Mouse (Mus musculus) hindbrain, embryonic 16.5 days (tissue): ENCODE measurements around the gene Paox. TPM values are rescaled to one million over a fixed set of nuclear protein-coding genes. Genes with fewer than 3 reads are reported as not detected.

ENCODE experiments used
- ATAC-seq: fragments of 200-750 bp; cut with Nextera tagmentation; 2 replicates; pipeline ENCODE4 v1.8.0; 2017; ENCODE audit warnings: moderate TSS enrichment, moderate library complexity
- H3K27ac ChIP-seq: fragments of 300-500 bp; sonication (generic); 2 replicates; pipeline ENCODE4 v1.5.1; 2014; ENCODE audit warnings: low read depth, mild to moderate bottlenecking, control low read depth, low read length, moderate library complexity
- H3K27me3 ChIP-seq: fragments of 300-500 bp; sonication (generic); replicated peaks from 2 replicates; pipeline ENCODE4 v1.6.1; 2014; ENCODE audit warnings: low read length; ENCODE audit not compliant: control insufficient read depth, insufficient read depth
- H3K36me3 ChIP-seq: fragments of 300-500 bp; sonication (generic); 2 replicates; pipeline ENCODE4 v1.6.1; 2014; ENCODE audit warnings: mild to moderate bottlenecking, low read length, moderate library complexity, mixed read lengths; ENCODE audit not compliant: control insufficient read depth, insufficient read depth
- H3K4me1 ChIP-seq: fragments of 300-500 bp; sonication (generic); 2 replicates; pipeline ENCODE4 v1.6.1; 2014; ENCODE audit warnings: low read depth, low read length; ENCODE audit not compliant: control insufficient read depth, insufficient read depth
- H3K4me2 ChIP-seq: fragments of 300-500 bp; sonication (generic); 2 replicates; pipeline ENCODE4 v1.6.1; 2014; ENCODE audit warnings: mild to moderate bottlenecking, low read length, control low read depth, moderate library complexity
- H3K4me3 ChIP-seq: fragments of 300-500 bp; sonication (generic); 2 replicates; pipeline ENCODE4 v1.5.1; 2014; ENCODE audit warnings: mild to moderate bottlenecking, low read length, control low read depth, moderate library complexity
- H3K9ac ChIP-seq: fragments of 300-500 bp; sonication (generic); 2 replicates; pipeline ENCODE4 v1.6.1; 2014; ENCODE audit warnings: low read depth, mild to moderate bottlenecking, control low read depth, low read length, moderate library complexity
- H3K9me3 ChIP-seq: fragments of 300-500 bp; sonication (generic); 2 replicates; pipeline ENCODE4 v1.6.1; 2014; ENCODE audit warnings: mild to moderate bottlenecking, low read length, moderate library complexity; ENCODE audit not compliant: control insufficient read depth
- WGBS: fragments of 180-500 bp; shearing (Covaris S2); extraction: QIAGEN DNeasy Blood & Tissue Kit; methylation state at CpG from one replicate; pipeline ENCODE4 v1.1.7; 2014; 5-methylcytosine and 5-hydroxymethylcytosine counted together
- polyA plus RNA-seq: library from polyadenylated mRNA; unstranded; fragments of >200 nt; fragmentation: Nextera tagmentation; extraction: Ambion mirVana; gene quantifications from 2 replicates; pipeline ENCODE4 v1.2.1, GENCODE M21; 2015

Gene Paox
- polyA plus RNA-seq, 1 experiment from 2014 or later, result 8.9 TPM

DNA sequence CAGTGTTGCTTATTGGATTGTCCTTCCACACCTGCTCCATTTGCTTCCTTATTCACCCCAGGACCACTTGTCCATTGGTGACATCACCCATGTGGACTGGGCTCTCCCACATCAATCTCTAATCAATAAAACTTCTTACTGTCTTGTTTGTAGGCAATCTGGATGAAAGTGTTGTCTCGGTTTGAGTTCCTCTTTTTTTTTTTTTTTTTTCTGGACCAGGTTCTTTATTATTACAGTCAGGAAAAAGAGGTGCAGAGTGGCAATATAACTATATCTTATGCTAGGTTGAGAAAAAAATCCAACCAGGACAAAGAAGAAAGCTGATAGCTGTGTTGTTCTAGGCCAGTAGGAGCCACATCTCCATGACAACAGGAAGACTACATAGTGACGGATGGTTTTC lies 65.1 kb downstream of the Paox start:
- no peak for ATAC-seq
- Histone ChIP-seq H3K27me3 (no peaks in the 10 kb centered on the region), H3K9ac (no peak overlapping the region), H3K4me3 (no peak overlapping the region), H3K27ac (no peak overlapping the region), H3K4me1 (no peaks in the 10 kb centered on the region), H3K36me3 (no peaks in the 10 kb centered on the region), H3K9me3 (no peaks in the 10 kb centered on the region), H3K4me2 (no peak overlapping the region)
- WGBS, result 88% methylated on average over 2 of the region's 2 CpGs

DNA sequence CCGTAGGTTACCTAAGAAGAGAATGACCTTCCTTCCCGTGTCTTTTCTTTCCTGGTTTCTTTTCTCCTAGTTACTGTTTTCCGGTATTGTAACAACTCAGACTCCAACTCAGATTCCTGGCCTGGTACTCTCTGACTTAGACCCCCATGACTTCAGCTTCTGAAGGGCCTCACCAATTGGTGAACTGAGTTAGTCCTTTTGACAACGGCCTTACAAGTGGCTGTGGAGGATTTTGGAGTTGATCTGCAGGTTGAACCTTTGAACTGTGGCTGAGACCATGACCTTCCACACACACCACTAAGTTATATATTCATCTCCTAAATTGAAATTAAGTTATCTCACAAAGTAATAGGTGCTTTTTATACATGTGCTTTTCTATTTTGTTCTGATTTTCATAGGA lies 68.6 kb downstream of the Paox start:
- no peak overlapping the region for H3K4me3 ChIP-seq
- no peaks in the 10 kb centered on the region for H3K4me1 ChIP-seq
- H3K9me3 ChIP-seq, result no peaks in the 10 kb centered on the region
- H3K27me3 ChIP-seq, result no peaks in the 10 kb centered on the region
- no peak for ATAC-seq
- no peak overlapping the region for H3K4me2 ChIP-seq
- no peaks in the 10 kb centered on the region for H3K36me3 ChIP-seq
- no peak overlapping the region for H3K27ac ChIP-seq
- H3K9ac ChIP-seq, result no peak overlapping the region
- WGBS, result 93% methylated on average over 4 of the region's 4 CpGs

Other genes with a start within 250 kb of the Paox start
- 16.5 and 19.0 TPM in 2 replicates for gene Kndc1, start 221.1 kb upstream of the Paox start, polyA plus RNA-seq
- gene Utf1, start 172.0 kb upstream of the Paox start, polyA plus RNA-seq, result not detected in 2 replicates
- gene 6430531B16Rik, start 137.0 kb upstream of the Paox start, polyA plus RNA-seq, result 1.1 and 1.2 TPM in 2 replicates
- 2.8 and 3.1 TPM in 2 replicates for gene Adam8, start 123.2 kb upstream of the Paox start, polyA plus RNA-seq
- gene Zfp511, start 79.4 kb upstream of the Paox start, polyA plus RNA-seq, result 51.6 and 55.1 TPM in 2 replicates
- gene Tubgcp2, start 79.1 kb upstream of the Paox start, polyA plus RNA-seq, result 57.2 and 59.6 TPM in 2 replicates
- 4.1 and 6.9 TPM in 2 replicates for gene Msx3, start 66.7 kb upstream of the Paox start, polyA plus RNA-seq
- 351 and 430 TPM in 2 replicates for gene Caly, start 33.3 kb upstream of the Paox start, polyA plus RNA-seq
- gene Prap1, start 22.4 kb upstream of the Paox start, polyA plus RNA-seq, result not detected in 2 replicates
- gene Fuom, start 13.4 kb upstream of the Paox start, polyA plus RNA-seq, result 39.9 and 43.1 TPM in 2 replicates
- 124 and 128 TPM in 2 replicates for gene Echs1, start 677 bp downstream of the Paox start, polyA plus RNA-seq
- gene Mtg1, start 21.8 kb downstream of the Paox start, polyA plus RNA-seq, result 31.1 and 32.1 TPM in 2 replicates
- gene Sprn, start 39.1 kb downstream of the Paox start, polyA plus RNA-seq, result 30.8 and 31.2 TPM in 2 replicates
- not detected in 2 replicates for gene Olfr522, start 49.0 kb downstream of the Paox start, polyA plus RNA-seq
- gene Olfr523, start 57.4 kb downstream of the Paox start, polyA plus RNA-seq, result not detected in 2 replicates
- gene Olfr524, start 90.2 kb downstream of the Paox start, polyA plus RNA-seq, result not detected in 2 replicates
- gene Cd163l1, start 102.5 kb downstream of the Paox start, polyA plus RNA-seq, result not detected in 2 replicates
- gene 5830411N06Rik, start 131.5 kb downstream of the Paox start, polyA plus RNA-seq, result not detected in 2 replicates
- not detected in 2 replicates for gene Olfr525, start 205.1 kb downstream of the Paox start, polyA plus RNA-seq
- not detected in 2 replicates for gene Olfr527, start 218.2 kb downstream of the Paox start, polyA plus RNA-seq
- not detected in 2 replicates for gene Olfr60, start 245.9 kb downstream of the Paox start, polyA plus RNA-seq